Mouse (Mus musculus): Measurements from ENCODE around the gene Enthd1.

GRCm38 (mm10) chr15:80570226-80570625 is 5.3 kb upstream of the Enthd1 start:
- TF ChIP-seq FLI1 (IDR thresholded peaks at IDR 0.05; ENCODE audit: low read length) (no peak), GATA1 (IDR thresholded peaks at IDR 0.05; ENCODE audit: borderline replicate concordance, low read length) (no peak)
